Comparison of ENCODE assay signal across 20 mouse cellular contexts in genomic region chr11:100806380-100807305, GRCm38 (mm10). TPM values are rescaled to one million over a fixed set of nuclear protein-coding genes. Genes with fewer than 3 reads are reported as not detected.
A peak's percentile ranks its signal among the peaks of the same experiment; 100 is the strongest.
DNase-seq lines count a peak whose midpoint lies in the region; ATAC-seq and TF ChIP-seq lines count a peak whose summit lies in the region.
"Had no signal": no experiment of that assay in that cellular context is flagged by ENCODE, and none has a peak within 500 bp of the region (broad histone marks: within the 10 kb centered on the region; RNA-seq: fewer than 3 reads in every experiment).

No protein-coding gene starts in this region.

- H3K4me2 ChIP-seq in forebrain, embryonic 16.5 days (ENCODE audit: low read length): no peak overlapping the region
- no peak overlapping the region for H3K4me2 ChIP-seq in hindbrain, embryonic 14.5 days (replicated peaks)
- H3K4me2 ChIP-seq: liver, embryonic 12.5 days; neural tube, embryonic 12.5 days; stomach, embryonic 15.5 days had no signal

- H3K27ac ChIP-seq in heart, embryonic 10.5 days: peak overlapping the region; percentile 71; the same call in 1 of the 2 replicates
- H3K27ac ChIP-seq in ES-E14 (ENCODE audit: insufficient read depth, low read depth, low read length, poor library complexity, severe bottlenecking): no peak overlapping the region
- peak overlapping the region; percentile 22; the same call in 1 of the 2 replicates for H3K27ac ChIP-seq in forebrain, embryonic 16.5 days (ENCODE audit: low read length)
- H3K27ac ChIP-seq in hindbrain, embryonic 14.5 days: no peak overlapping the region
- H3K27ac ChIP-seq: liver, embryonic 12.5 days; neural tube, embryonic 12.5 days; stomach, embryonic 15.5 days had no signal

- no peak for DNase-seq in heart, embryonic 10.5 days (ENCODE audit: low spot score)
- DNase-seq in heart, postnatal 10 days: no peak
- DNase-seq in ES-E14 (ENCODE audit: low read depth, low spot score): no peak
- DNase-seq in ZHBTc4 (ENCODE audit: low read depth, low spot score): peak; percentile 67
- no peak for DNase-seq in layer of hippocampus, postnatal 14 days (ENCODE audit: low spot score in 2 of 2)
- DNase-seq in hindbrain, embryonic 14.5 days (ENCODE audit: low spot score): no peak
- DNase-seq: cerebellum, adult 2 months; kidney, postnatal 14 days; layer of hippocampus, adult 9-11 months; spleen, adult 18-20 months had no signal

- peaks cover 50% of the 10 kb centered on the region for H3K36me3 ChIP-seq in heart, embryonic 10.5 days
- no peaks in the 10 kb centered on the region for H3K36me3 ChIP-seq in ES-E14 (ENCODE audit: control insufficient read depth, insufficient read depth, low read length, poor library complexity, severe bottlenecking)
- H3K36me3 ChIP-seq in forebrain, embryonic 16.5 days (ENCODE audit: control insufficient read depth, insufficient read depth): peaks cover 2% of the 10 kb centered on the region; the same call in 1 of the 2 replicates
- peaks cover 35% of the 10 kb centered on the region for H3K36me3 ChIP-seq in hindbrain, embryonic 14.5 days (replicated peaks; ENCODE audit: control insufficient read depth, insufficient read depth)

- ATAC-seq in forebrain, embryonic 16.5 days: no peak
- no peak for ATAC-seq in hindbrain, embryonic 14.5 days (ENCODE audit: low FRiP score)
- ATAC-seq: intestine, embryonic 16.5 days; liver, embryonic 12.5 days; midbrain, embryonic 16.5 days had no signal

- intact Hi-C loops in heart, postnatal 10 days (cut with DNase I): no loop called here

- peaks cover 5% of the 10 kb centered on the region; the same call in 1 of the 2 replicates for H3K9me3 ChIP-seq in heart, embryonic 10.5 days
- no peaks in the 10 kb centered on the region for H3K9me3 ChIP-seq in ES-E14 (ENCODE audit: control insufficient read depth, insufficient read depth, low read depth, low read length)
- H3K9me3 ChIP-seq in forebrain, embryonic 16.5 days (ENCODE audit: control insufficient read depth, low read length): no peaks in the 10 kb centered on the region
- no peaks in the 10 kb centered on the region for H3K9me3 ChIP-seq in hindbrain, embryonic 14.5 days (ENCODE audit: control insufficient read depth, low read length)
- H3K9me3 ChIP-seq: neural tube, embryonic 12.5 days; stomach, embryonic 15.5 days had no signal

- H3K27me3 ChIP-seq in heart, embryonic 10.5 days (ENCODE audit: insufficient read depth, poor library complexity, severe bottlenecking): no peaks in the 10 kb centered on the region
- no peaks in the 10 kb centered on the region for H3K27me3 ChIP-seq in forebrain, embryonic 16.5 days (replicated peaks; ENCODE audit: control insufficient read depth, insufficient read depth, low read length)
- no peaks in the 10 kb centered on the region for H3K27me3 ChIP-seq in hindbrain, embryonic 14.5 days (ENCODE audit: control insufficient read depth, insufficient read depth, low read length)
- H3K27me3 ChIP-seq: liver, embryonic 12.5 days; megakaryocyte, embryonic 14.5 days; neural tube, embryonic 12.5 days; stomach, embryonic 15.5 days had no signal

- peaks cover 30% of the 10 kb centered on the region for H3K4me1 ChIP-seq in heart, embryonic 10.5 days
- H3K4me1 ChIP-seq in ES-E14 (ENCODE audit: control insufficient read depth in 2 of 2, insufficient read depth in 2 of 2, low read length in 2 of 2, poor library complexity in 1 of 2): peaks cover 0 to 2% of the 10 kb centered on the region in 2 experiments; a peak in 2 of 4 replicates
- H3K4me1 ChIP-seq in forebrain, embryonic 16.5 days (replicated peaks; ENCODE audit: control insufficient read depth, insufficient read depth, low read length): peaks cover 5% of the 10 kb centered on the region; the same call in 1 of the 2 replicates
- no peaks in the 10 kb centered on the region for H3K4me1 ChIP-seq in hindbrain, embryonic 14.5 days (replicated peaks; ENCODE audit: control insufficient read depth, insufficient read depth, low read length)
- H3K4me1 ChIP-seq: liver, embryonic 12.5 days; neural tube, embryonic 12.5 days; stomach, embryonic 15.5 days had no signal

- 76% methylated on average over 20 of the region's 20 CpGs for WGBS in heart, embryonic 10.5 days
- WGBS in forebrain, embryonic 16.5 days: 37% methylated on average over 20 of the region's 20 CpGs
- WGBS in hindbrain, embryonic 14.5 days: 74% methylated on average over 20 of the region's 20 CpGs

- in situ Hi-C loops in ES-E14 (cut with MboI; ENCODE audit: low sequenced_read_pairs in 2 of 2, unreplicated experiment in 2 of 2): no loop called here

- H3K9ac ChIP-seq in ES-E14 (ENCODE audit: insufficient read depth, low read depth, low read length, poor library complexity, severe bottlenecking): no peak overlapping the region; the same call in 1 of the 2 replicates
- no peak overlapping the region for H3K9ac ChIP-seq in forebrain, embryonic 16.5 days (replicated peaks; ENCODE audit: low read depth, low read length)
- H3K9ac ChIP-seq in hindbrain, embryonic 14.5 days: no peak overlapping the region
- H3K9ac ChIP-seq: liver, embryonic 12.5 days; neural tube, embryonic 12.5 days; stomach, embryonic 15.5 days had no signal

- H3K4me3 ChIP-seq in heart, embryonic 10.5 days: no peak overlapping the region
- H3K4me3 ChIP-seq in ES-E14 (ENCODE audit: insufficient read depth in 1 of 2, low read depth in 1 of 2, low read length in 2 of 2, poor library complexity in 1 of 2, severe bottlenecking in 1 of 2): no peak overlapping the region
- H3K4me3 ChIP-seq in forebrain, embryonic 16.5 days (replicated peaks; ENCODE audit: low read length): no peak overlapping the region
- no peak overlapping the region for H3K4me3 ChIP-seq in hindbrain, embryonic 14.5 days (replicated peaks; ENCODE audit: low read length)
- H3K4me3 ChIP-seq: liver, embryonic 12.5 days; megakaryocyte, embryonic 14.5 days; neural tube, embryonic 12.5 days; stomach, embryonic 15.5 days had no signal

TF ChIP-seq in ES-E14, 5 proteins besides CTCF, POLR2A, EP300 and RAD21:
- TF ChIP-seq MAFK (IDR thresholded peaks at IDR 0.05; ENCODE audit: insufficient read depth, low read depth, low read length) (0 out of 2 replicates have a peak, but pooled peaks have one; percentile 17), HCFC1 (IDR thresholded peaks at IDR 0.05; ENCODE audit: borderline replicate concordance, insufficient read depth, low read length) (no peak)

RNA-seq across cellular contexts. Expression of gene Ghdc, which starts 35.9 kb away (rescaled TPM):
- 4.8 and 6.3 TPM in 2 replicates for polyA plus RNA-seq in heart, embryonic 10.5 days (2016; fragmentation: Nextera tagmentation; extraction: Ambion mirVana)
- total RNA-seq in heart, postnatal 10 days (2021): 10 to 100 TPM; 10.4 to 12.6 TPM
- total RNA-seq in ES-E14 (2012; rRNA removed): 16.5 and 26.4 TPM in 2 replicates
- 2.5 and 5.0 TPM in 2 replicates for polyA plus RNA-seq in forebrain, embryonic 16.5 days (2015; fragmentation: Nextera tagmentation; extraction: Ambion mirVana)
- total RNA-seq in layer of hippocampus, postnatal 14 days (2021): 1 to 10 TPM; 7.0 to 8.7 TPM
- 2.7 and 4.4 TPM in 2 replicates for polyA plus RNA-seq in hindbrain, embryonic 14.5 days (2014; fragmentation: Nextera tagmentation; extraction: Ambion mirVana)

RNA-seq across cellular contexts. Expression of gene Stat5b, which starts 43.9 kb away (rescaled TPM):
- 25.7 and 30.1 TPM in 2 replicates for polyA plus RNA-seq in heart, embryonic 10.5 days (2016; fragmentation: Nextera tagmentation; extraction: Ambion mirVana)
- total RNA-seq in heart, postnatal 10 days (2021): 10 to 100 TPM; 52.1 to 58.6 TPM
- 3.4 and 4.3 TPM in 2 replicates for total RNA-seq in ES-E14 (2012; rRNA removed)
- 9.8 and 11.9 TPM in 2 replicates for polyA plus RNA-seq in forebrain, embryonic 16.5 days (2015; fragmentation: Nextera tagmentation; extraction: Ambion mirVana)
- 10 to 100 TPM; 12.5 to 16.2 TPM for total RNA-seq in layer of hippocampus, postnatal 14 days (2021)
- polyA plus RNA-seq in hindbrain, embryonic 14.5 days (2014; fragmentation: Nextera tagmentation; extraction: Ambion mirVana): 19.0 and 19.8 TPM in 2 replicates

RNA-seq across cellular contexts. Expression of gene Hcrt, which starts 43.9 kb away (rescaled TPM):
- polyA plus RNA-seq in heart, embryonic 10.5 days (2016; fragmentation: Nextera tagmentation; extraction: Ambion mirVana): not detected in 2 replicates
- total RNA-seq in heart, postnatal 10 days (2021): not detected
- total RNA-seq in ES-E14 (2012; rRNA removed): not detected in 2 replicates
- polyA plus RNA-seq in forebrain, embryonic 16.5 days (2015; fragmentation: Nextera tagmentation; extraction: Ambion mirVana): 0.92 TPM in 1 of 2 replicates, not detected in the other
- not detected for total RNA-seq in layer of hippocampus, postnatal 14 days (2021)
- 0.78 TPM in 1 of 2 replicates, not detected in the other for polyA plus RNA-seq in hindbrain, embryonic 14.5 days (2014; fragmentation: Nextera tagmentation; extraction: Ambion mirVana)
- polyA plus RNA-seq: cerebellum, adult 2 months; hindbrain, embryonic 11.5 days; intestine, embryonic 16.5 days; liver, embryonic 12.5 days; lung, embryonic 16.5 days; stomach, embryonic 15.5 days had no signal

RNA-seq across cellular contexts. Expression of gene Kcnh4, which starts 46.9 kb away (rescaled TPM):
- not detected in 2 replicates for polyA plus RNA-seq in heart, embryonic 10.5 days (2016; fragmentation: Nextera tagmentation; extraction: Ambion mirVana)
- total RNA-seq in heart, postnatal 10 days (2021): not detected
- 0.45 and 0.48 TPM in 2 replicates for total RNA-seq in ES-E14 (2012; rRNA removed)
- 3.5 and 6.8 TPM in 2 replicates for polyA plus RNA-seq in forebrain, embryonic 16.5 days (2015; fragmentation: Nextera tagmentation; extraction: Ambion mirVana)
- 1 to 10 TPM; 1.0 to 1.3 TPM for total RNA-seq in layer of hippocampus, postnatal 14 days (2021)
- polyA plus RNA-seq in hindbrain, embryonic 14.5 days (2014; fragmentation: Nextera tagmentation; extraction: Ambion mirVana): 7.6 and 8.8 TPM in 2 replicates
- polyA plus RNA-seq: liver, embryonic 12.5 days; lung, embryonic 16.5 days; thymus, postnatal 0 days had no signal

RNA-seq across cellular contexts. Expression of gene Stat5a, which starts 52.5 kb away (rescaled TPM):
- 6.2 and 6.6 TPM in 2 replicates for polyA plus RNA-seq in heart, embryonic 10.5 days (2016; fragmentation: Nextera tagmentation; extraction: Ambion mirVana)
- total RNA-seq in heart, postnatal 10 days (2021): 10 to 100 TPM; 22.9 to 26.9 TPM
- total RNA-seq in ES-E14 (2012; rRNA removed): 1.7 TPM in 2 replicates
- 1.0 and 1.2 TPM in 2 replicates for polyA plus RNA-seq in forebrain, embryonic 16.5 days (2015; fragmentation: Nextera tagmentation; extraction: Ambion mirVana)
- total RNA-seq in layer of hippocampus, postnatal 14 days (2021): 1 to 10 TPM; 4.4 to 5.1 TPM
- polyA plus RNA-seq in hindbrain, embryonic 14.5 days (2014; fragmentation: Nextera tagmentation; extraction: Ambion mirVana): 1.4 and 1.7 TPM in 2 replicates

Comparison
In these comparisons a context has a peak if more than half of its experiments do, and no peak if none do; other contexts are left out.
1. H3K27ac ChIP-seq: peak in heart, embryonic 10.5 days (single experiment) and forebrain, embryonic 16.5 days (single experiment); none in ES-E14 (single experiment) and hindbrain, embryonic 14.5 days (single experiment).